Mouse (Mus musculus) mesoderm, embryonic 11.5 days (tissue): ENCODE measurements around the gene Eef2k.
"Not testable (repeated sequence)": the region's sequence is repeated elsewhere in the genome, so short reads cannot be mapped to it uniquely, and the experiment has no call there.

ENCODE experiments used
- DNase-seq: peaks from one replicate; pipeline ENCODE4 v3.0.0-alpha.2; 2012; ENCODE audit warnings: low read depth, low spot score

The Eef2k gene

DNA sequence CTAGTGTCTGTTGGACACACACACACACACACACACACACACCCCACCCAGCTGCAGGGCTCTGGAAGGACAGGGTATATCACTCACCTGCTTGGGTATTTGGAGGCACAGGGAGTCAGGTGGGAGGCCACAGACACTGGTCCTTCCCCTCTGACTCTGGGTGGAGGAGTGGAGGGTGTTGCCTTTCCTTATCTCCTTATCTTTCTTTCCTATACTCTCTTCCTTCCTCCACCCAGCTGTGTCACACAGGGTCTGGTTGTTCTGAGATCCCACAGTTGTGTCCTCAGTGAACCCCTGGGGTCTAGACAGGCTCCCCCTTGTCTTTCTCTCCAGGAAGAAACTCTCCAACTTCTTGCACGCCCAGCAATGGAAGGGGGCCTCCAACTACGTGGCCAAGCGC, 37.3 kb downstream of the Eef2k start:
- DNase-seq = no peak

DNA sequence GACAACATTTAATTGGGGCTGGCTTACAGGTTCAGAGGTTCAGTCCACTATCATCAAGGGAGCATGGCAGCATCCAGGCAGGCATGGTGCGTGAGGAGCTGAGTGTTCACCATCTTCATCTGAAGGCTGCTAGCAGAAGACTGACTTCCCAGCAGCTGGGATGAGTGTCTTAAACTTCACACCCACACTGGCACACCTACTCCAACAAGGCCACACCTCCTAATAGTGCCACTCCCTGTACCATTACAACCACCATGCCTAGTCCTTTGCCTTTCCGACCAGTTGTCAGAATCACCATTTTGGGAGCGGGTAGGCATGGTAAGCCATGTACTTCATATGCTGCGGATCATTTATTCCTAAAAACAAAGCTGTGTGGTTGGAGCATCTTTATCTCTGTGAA, 38.1 kb downstream of the Eef2k start:
- DNase-seq = no peak

DNA sequence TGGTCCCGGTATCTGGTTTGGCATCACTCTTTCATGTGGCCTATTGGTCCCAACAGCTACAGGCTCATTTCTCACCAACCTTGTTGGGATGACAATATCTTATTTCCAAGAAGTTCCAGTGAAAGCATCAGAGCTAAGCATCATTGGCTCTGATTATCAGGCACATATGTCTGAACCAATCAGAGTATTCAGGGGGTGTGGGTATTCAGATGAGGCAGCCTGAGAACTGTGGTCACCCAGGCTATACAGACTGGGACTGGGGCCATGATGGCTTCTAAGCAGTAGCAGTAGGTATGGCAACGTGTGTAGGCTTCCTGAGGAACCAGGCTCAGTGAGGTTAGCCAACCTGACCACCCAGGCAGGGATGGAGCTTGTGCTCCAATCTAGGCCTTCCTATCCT, 38.8 kb downstream of the Eef2k start:
- no peak for DNase-seq

DNA sequence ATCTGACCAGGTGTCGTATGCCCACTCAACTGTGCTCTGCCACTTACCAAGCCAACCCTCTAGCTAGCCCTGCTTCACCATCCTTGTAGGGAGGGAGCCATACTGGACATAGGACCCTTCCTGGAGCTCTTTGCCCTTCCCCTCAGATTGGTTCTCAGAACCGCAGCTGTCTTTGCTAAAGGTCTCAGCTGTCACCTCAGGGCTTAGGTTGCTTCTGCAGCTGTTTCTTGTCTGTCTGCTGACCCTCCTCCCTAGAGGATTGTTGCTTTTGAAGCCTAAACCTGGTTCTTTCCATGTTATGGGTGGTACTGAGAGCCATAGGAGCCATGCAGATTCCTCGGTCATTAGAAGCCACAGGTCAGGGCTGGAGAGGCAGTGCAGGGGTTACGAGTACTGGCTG, 40.0 kb downstream of the Eef2k start:
- no peak for DNase-seq

DNA sequence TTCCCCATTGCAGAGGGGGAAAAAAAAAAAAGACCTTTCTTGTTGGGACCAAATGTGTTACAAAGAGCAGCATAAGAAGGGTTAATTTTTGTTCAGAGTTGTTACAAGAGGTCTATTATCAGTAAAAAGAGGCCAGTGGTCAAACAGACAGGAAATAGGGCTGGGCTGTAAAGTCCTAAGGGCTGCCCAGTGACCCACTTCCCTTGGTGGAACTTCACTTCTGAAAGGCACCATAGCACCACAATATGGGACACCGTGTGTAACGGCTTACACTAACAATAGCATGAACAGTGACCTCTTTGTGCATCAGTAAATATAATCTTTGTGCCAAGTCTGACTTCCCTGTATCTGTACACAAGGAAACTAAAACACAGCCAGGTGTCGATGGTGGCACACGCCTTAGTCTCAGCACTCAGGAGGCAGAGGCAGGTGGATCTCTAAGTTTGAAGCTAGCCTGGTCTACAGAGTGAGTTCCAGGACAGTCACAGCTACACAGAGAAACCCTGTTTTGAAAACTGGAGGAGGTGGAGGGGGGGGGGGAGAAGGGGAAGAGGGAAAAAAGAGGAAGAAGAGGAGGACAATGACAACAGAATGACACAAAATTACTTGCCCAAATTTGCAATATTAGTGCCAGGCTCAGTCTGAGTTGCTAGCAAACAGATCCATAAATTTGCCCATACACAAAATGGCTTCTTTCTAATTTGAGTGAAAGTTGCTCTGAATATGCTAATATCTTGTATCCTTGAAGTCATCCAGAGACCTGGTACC, 41.1 kb downstream of the Eef2k start:
- DNase-seq = no peak

DNA sequence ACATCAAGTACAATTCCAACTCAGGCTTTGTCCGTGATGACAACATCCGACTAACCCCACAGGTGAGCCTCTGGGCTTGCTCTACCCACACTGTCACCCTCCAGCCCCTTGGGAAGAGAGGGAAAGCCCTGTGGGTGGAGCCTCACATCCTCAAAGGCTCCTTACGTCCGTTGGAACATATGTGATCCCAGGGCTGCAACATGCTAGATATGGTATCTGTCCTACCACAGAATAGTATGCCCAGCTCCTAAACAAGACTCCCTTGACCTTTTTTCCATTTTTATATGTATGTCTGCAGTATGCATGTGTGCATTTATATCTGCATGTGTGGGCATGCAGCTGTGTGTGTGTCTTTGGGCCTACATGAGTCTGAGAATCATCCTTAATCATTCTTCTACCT, 42.1 kb downstream of the Eef2k start:
- no peak for DNase-seq

DNA sequence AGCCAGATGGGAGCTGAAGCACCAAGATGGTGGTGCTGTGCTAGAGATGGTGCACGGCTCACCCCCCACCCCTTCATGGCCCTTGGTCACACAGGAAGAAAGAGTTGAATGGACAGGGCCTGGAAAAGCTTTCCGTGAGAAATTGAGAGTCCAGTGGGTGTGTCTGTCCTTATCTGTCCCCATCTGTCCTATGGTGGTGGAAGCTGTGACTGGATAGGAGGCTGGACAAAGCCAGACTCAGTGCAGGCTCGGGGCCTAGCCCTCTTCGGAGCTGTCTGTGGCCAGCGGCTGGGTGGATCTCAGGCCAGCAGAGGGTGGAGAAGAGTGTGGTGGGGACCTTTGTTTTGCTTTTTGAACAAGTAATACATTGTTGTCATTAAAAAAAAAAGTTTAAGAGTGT, 50.5 kb downstream of the Eef2k start:
- DNase-seq = no peak

DNA sequence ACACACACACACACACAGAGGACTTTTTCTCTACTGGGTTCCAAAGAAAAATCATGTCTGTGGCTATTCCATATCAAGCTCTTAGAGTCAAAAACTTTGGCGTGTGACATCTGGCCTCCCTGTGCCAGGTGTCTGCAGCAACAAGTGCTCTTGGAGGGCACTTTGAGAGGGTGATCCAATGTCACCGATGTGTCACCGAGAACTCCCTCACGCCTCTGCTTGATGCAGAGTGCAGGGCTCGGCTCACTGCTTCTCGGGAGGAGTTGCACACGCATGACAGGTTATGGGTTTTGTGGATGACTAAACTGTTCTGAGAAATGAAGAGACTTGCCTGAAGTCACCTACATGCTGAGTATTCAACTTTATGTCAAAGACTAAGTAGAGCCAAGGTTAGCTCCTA, 54.4 kb downstream of the Eef2k start:
- no peak for DNase-seq

DNA sequence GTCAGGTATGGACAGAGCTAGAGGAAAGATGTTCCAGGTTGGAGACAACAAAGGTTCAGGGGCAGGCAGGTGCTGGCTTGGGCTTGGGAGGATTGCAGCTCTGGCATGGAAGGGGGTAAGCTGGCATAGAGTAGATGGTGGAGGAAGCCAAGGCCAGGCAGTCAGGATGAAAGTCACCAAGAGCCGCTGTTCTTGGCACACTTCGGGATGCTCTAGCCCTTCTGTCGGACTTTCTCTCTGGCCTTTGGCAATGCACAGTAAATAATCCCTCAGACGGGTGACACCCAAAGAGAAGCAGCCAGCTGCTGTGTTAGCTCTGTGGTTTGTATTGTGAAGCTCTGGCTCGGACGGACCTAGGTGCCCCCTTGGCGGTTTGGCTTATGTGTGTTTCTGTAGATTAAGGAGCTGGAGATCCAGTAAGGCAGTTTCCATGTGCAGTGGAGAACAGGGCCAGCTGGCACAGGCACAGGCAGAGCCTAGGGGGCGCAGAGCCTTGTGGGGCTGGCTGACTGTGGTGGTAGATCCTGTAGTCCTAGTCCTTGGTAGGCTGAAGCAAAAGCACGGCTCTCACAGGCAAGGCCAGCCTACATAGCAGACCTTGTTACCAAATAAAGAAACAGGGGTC, 55.2 kb downstream of the Eef2k start:
- DNase-seq = no peak

DNA sequence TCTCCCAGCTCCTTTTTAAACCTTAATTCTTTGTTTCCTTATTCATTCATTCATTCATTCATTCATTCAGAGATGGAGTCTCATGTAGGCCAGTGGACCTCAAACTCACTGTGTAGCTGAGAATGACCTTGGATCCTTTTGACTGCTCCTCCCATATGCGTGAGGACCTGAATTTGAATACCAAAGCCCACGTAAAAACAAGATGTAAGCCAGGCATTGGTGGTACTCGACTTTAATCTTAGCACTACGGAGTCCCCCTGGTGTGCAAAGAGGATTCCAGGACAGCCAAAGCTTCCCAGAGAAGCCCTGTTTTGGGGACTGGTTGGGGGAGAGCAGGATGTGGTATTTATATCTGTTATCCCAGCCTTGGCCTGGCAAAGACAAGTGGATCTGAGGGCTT, 57.6 kb downstream of the Eef2k start:
- DNase-seq = no peak

DNA sequence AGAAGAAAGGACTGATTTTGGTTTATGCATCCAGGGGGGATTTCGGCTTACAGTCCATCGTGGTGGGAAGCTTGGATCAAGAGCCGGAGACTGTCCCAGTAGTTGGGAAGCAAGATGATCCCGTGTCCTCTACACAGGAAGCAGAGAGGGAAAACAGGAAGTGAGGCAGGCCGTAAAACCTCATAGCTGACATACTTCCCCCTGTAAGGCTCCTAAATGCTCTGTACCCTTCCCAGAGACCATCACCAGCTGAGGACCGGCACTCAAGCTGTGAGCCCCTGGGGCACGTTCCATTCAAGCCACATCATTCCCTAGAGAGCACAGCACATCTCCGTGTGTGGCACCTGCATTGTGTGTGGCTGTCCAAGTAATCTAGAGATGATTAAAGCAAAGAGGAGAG, 59.1 kb downstream of the Eef2k start:
- no peak for DNase-seq

DNA sequence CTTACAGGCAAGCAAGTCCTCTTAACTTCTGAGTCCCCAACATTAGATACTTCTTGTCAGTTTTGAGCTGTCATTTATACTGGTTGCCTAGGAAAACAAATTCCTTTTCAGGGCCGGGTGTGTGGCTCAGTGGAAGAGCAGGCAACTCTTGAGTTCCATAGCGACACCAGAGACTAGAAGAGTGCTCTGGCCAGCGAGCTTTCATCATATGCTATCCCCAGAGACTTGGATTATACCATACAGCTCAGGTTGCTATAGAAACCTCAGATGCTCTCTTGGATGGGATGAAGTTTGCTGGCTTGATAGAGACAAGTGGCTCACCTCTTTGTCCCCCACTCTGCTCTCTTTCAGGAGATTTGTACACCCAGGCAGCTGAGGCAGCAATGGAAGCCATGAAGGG, 60.3 kb downstream of the Eef2k start:
- DNase-seq = no peak

DNA sequence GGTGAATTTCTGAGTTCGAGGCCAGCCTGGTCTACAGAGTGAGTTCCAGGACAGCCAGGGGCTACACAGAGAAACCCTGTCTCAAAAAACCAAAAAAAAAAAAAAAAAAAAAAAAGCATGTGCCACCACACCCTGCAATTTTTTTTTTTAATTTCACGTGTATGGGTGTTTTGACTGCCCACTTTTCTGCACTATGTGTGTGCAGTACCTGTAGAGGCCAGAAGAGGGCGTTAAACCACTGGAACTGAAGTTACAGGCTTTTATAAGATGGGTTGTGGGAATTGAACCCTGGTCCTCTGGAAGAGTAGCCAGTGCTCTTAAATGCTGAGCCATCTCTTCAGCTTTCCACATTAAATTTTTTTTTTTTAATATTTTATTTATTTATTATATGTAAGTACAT, 67.5 kb downstream of the Eef2k start:
- DNase-seq = not testable (repeated sequence)

DNA sequence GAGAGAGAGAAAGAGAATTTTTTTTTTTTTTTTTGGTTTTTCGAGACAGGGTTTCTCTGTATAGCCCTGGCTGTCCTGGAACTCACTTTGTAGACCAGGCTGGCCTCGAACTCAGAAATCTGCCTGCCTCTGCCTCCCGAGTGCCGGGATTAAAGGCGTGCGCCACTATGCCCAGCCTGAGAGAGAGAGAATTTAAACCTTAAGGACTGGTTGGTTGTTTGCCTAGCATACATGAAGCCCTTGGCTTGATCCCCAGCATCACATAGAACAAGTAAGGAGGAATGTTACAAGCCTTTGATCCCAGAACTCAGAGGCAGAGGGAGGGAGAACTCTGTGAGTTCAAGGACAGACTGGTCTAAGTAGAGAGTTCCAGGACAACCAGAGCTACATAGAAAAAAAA, 68.6 kb downstream of the Eef2k start:
- not testable (repeated sequence) for DNase-seq

DNA sequence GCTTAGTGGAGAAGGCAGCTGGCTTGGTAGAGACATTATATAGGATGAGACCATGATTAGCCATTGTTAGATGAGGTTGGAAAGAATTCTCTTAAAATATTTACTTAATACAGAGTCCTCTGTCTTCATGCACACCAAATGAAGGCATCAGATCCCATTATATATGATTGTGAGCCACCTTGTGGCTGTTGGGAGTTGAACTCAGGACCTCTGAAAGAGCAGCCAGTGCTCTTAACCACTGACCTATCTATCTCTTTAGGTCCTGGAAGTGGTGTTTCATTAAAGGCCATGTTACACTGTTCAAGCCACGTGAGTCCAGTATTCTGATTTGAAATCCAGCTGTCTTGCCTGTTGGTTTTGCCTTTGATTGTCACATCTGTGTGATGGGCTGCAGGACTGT, 70.7 kb downstream of the Eef2k start:
- DNase-seq = no peak

DNA sequence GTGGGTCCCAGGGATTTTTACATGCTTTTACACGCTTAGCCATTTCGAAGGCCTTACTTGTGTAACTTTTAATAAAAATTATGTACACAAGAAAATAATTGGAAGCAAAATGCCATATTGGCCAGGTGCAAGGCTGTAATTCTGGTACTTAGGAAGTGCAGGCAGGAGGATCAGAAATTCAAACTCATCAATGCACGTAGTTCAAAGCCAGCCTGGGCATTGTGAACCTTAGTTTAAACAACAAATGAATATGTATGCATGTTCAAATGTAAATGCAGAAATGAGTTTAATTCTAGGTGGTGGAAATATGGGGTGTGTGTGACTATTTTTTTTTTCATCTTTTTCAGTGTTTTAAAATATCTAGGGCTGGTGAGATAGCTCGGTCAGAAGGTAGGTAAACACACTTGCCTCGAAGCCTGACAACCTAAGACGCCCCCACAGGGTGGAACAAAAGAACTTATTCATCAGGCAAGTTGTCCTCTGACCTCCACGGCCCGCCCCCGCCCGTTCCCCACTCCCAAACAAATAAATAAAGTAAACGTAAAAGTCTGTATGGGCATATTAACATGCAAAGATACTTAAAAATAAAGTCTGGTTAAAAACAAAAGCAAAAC, 73.7 kb downstream of the Eef2k start:
- no peak for DNase-seq

DNA sequence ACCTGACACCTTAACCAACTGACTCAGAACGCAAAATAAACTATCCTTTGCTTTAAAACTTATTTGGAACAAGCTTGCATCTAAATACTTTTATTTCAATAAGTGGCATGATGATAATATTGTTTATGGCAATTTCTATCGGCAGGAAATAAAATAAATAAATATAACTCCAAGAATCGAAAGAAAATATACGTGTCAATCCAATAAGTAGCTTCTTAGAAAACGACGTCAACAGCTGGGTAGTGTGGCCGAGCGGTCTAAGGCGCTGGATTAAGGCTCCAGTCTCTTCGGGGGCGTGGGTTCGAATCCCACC, 74.6 kb downstream of the Eef2k start:
- no peak for DNase-seq

DNA sequence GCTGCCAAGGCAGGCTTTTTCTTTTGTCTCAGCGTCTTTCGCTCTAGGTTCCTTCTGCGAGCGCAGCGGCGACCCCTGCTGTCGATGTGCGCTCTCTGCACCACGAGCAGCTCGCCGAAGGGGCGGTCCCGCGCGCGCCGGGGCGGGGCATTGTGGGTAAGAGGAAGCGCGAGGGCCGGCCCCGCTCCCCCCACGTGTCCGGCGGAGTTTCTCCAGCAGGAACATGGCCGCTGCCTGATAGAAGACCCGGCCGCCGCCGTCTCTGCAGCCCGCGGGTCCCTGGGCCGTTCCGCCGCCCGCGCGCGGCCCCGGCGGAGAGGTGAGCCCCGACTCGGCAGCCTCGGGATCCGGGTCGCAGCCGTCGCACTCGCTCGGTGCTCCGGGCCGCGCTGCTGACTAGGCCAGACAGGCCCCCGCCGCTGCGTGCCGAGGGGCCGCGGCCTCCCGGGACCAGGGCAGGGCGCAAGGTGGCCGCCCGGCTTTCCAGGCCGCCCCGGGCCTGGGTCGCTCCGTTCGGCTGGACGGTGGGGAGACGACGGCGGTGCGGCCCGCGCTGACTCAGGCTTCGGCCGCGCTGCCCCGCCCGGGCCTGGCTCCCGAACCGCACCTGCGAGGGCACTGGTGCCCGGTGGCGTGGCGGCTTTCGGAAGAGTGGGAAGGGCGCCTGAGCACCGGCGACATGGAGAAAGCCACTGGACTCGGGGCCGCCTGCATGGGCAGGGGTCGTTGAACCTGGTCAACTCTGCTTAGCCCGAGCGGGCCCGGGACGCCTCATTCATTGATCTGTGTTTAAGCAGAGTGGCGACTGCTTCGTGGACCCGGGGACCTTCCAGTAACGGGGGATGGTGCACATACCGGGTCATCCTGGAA, 75.2 kb downstream of the Eef2k start, which contains the start of gene Polr3e:
Gene Polr3e, plus strand, starts transcription at position 153 of the 870 bp plus-strand sequence.
- peak; percentile 99 for DNase-seq

DNA sequence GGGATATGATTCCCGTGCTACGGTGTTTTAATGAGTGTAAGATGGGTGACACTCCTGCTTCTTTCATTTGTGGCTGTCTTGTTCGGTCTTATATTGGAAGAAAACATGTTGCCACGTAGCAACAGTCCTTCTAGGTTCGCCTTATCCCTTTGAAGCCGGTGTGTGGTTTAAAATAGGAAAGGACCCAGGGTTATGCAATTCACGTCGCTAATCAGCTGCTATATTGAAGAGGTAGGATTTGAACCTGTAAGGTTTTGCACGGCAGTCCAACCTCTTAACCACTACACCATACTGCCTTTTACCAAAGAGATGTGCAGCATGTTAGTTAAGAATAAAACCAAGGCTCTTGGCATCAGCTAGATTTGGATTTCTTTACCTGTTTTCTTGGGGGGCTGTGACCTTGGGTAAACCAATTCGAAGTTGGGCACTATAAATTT, 75.9 kb downstream of the Eef2k start:
- peak; percentile 90 for DNase-seq

DNA sequence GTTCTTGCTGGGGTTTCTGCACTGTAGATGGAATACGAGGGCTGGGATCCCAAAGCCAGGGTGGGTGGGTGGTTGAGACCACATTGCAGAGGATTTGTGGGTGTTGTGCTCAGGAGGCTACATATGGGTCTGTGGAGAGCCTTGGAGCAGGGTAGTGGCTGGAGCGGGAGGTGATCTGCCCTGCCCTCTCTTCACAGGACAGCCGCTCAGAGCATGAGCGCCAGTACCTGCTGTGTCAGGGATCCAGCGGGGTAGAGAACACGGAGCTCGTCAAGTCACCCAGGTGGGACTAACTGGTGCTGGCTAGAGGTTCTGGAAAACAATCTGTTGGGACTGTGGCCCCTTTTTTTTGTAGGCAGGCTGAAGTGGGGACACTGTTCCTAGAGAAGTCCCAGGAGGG, 90.5 kb downstream of the Eef2k start:
- DNase-seq = no peak

DNA sequence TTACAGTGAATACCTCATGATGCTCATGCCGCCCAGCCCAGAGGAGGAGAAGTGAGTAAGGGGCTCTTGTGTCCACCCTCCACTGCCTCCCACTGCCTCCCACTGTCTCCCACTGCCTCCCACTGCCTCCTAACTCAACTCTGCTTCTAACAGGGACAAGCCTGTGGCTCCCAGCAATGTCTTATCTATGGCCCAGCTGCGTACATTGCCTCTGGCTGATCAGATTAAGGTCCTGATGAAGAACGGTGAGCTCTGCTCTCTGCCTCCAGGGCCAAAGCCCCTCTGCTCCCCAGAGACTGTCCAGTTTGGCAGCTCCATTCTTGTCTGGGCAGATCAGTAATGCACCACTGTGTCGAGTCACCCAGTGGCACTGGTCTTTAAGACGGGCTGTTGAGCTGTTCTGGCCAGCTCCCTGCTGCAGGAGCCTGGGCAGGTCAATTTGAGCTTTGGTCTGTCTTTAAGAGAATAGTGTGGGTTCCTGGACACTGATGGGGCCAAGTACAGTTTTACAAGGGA, 91.1 kb downstream of the Eef2k start:
- no peak for DNase-seq

DNA sequence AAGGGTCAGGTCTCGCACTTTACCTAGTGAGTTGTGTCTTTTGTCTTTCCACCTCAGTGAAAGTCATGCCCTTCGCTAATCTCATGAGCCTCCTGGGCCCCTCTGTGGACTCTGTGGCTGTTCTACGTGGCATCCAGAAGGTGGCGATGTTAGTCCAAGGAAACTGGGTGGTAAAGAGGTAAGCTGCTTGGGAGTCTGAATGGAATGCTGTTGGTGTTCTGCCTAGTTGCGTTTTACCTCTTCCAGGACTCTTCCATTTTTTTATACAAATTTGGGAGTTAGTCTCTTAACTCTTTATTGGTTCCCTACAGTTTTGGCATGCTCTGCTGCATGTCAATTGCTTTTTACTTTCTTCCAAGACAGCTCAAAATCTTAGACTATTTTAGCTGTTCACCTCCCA, 92.1 kb downstream of the Eef2k start:
- peak; percentile 67 for DNase-seq
